Mouse (Mus musculus): Measurements from ENCODE around the gene Gm28305.

DNA sequence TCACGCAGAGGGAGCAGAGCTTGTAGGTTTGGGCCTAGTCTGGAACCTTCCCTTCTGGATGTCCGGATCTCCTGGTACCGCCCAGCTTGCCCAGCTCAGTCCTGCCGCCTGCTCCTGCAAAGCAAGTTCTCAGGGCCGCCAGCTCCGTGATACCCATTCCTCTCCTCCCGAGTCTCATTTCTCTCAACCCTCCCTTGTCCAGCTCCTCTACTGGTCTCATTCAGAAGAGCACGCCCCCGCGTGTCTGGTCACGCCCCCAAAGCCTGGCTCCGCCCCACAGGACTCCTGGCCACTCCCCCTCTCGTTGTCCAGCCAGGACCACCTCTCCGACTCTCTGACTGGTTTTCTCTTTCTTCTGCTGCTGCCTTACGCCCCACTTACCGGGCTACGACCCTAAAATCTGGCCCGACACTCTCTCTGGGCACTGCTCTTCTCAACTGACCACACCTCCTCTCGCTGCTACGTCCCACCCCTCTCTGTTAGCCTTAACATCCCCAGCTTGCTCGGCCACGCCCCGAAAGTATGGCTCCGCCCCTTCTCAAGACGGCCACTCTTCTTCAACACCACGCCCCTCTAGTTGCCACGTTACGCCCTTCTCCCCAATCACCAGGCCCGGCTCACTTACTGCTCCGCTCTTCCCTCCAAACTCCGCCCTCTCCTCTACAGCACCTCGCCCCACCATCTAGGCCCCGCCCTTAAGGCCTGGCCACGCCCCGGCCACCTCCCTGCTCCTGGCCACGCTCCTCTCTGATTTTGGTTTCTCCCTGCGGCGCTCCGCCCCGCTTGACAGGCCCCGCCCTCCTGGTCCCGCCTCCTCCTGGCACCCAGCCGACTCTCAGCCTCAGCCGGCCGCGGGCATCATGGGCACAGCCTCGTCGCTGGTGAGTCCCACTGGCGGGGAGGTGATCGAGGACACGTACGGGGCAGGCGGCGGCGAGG lies 38.3 kb upstream of the Gm28305 start, which contains the start of gene Nphp3:
- TF ChIP-seq CTCF (IDR thresholded peaks at IDR 0.05; ENCODE audit: low read depth, low read length) (no peak), POLR2AphosphoS5 (IDR thresholded peaks at IDR 0.05; ENCODE audit: insufficient replicate concordance, low read depth, low read length) (no peak)

Data from G1E (cell line).